Mouse (Mus musculus): ENCODE measurements at regions not wholly inside any gene's neighbourhood (a gene's known extent, or its start where the extent isn't known, plus 50 kb on each side); places are given as distances from the start of the nearest gene placed in this dataset.

DNA sequence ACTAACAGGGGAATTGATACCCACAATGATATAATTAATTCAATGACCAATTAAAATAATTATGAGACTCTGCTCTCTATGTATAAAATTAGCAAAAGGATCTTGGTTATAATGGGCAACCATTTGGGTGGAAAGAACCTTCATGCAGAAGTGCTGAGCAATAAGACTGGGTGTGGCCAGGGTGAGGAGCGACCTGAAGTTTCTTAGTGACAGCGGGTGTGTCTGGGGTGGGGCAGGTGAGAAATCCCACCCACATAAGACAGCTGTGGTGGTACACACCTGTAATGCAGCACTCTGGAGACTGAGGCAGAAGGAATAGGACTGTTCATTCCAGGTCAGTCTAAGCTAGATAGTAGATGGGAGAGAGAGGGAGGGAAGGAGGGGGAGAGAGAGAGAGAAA, 51.9 kb upstream of the Ctnnb1 start:
- TF ChIP-seq GATA1 (IDR thresholded peaks at IDR 0.05; ENCODE audit: borderline replicate concordance, low read length) = no peak
- TF ChIP-seq FLI1 (IDR thresholded peaks at IDR 0.05; ENCODE audit: low read length) = no peak

All from megakaryocyte, embryonic 14.5 days (primary cell).